Mouse (Mus musculus) c-Kit-positive CD71-positive TER-119-positive erythroid progenitor cells, embryonic 14.5 days (primary cell): ENCODE measurements around the gene Psma1.

Experiments used
- DNase-seq: peaks from one replicate; pipeline ENCODE4 v3.0.0-alpha.2; 2013; ENCODE audit warnings: low spot score

Psma1 gene

DNA sequence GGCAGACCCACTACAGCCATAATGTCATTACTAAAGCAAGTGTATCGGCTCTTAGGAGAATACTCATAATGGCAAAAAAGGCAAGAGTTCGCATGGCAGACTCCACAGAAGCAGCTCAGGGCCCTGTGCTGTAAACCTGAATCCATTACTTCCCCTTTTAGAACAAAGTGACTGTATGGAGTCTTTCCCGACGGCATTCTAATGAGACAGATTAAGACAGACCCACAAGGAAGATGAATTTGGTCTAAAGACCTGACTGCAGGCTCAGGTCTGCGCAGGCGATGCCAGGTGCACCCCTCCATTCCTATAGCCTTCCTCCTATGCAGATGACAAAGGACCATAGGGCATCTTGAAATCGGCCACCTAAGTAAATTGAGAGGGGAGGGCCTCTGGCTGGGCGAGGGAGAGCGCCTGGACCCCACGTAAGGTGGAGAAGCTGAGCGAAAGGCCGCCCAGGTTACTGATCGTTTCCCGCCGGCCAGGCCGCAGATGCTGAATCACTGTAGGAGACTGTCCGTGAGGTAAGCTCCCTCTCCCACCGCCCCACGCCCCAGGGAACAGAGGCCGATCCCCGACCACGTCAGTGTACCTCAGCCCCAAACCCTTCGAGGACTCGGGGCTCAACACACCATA, 430 bp downstream of the Psma1 start:
- no peak for DNase-seq

DNA sequence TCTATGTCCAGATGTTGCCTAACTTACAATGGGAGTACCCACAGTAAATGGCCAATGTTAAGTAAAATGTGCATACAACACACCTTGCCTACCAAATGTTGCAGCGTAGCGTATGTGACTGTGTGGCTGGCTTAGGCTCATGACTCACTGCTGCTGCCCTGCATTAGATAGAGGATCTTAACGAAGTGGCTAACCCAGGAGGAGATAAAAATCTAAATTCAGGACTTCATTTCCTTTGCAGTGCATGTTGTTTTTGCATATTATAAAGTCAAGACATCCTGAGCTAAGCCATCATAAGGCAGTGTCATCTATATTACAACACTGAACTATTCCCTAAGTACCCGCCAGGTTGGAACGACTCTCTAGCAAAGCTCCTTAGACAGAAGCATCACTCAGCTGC, 7.5 kb downstream of the Psma1 start:
- DNase-seq = no peak

DNA sequence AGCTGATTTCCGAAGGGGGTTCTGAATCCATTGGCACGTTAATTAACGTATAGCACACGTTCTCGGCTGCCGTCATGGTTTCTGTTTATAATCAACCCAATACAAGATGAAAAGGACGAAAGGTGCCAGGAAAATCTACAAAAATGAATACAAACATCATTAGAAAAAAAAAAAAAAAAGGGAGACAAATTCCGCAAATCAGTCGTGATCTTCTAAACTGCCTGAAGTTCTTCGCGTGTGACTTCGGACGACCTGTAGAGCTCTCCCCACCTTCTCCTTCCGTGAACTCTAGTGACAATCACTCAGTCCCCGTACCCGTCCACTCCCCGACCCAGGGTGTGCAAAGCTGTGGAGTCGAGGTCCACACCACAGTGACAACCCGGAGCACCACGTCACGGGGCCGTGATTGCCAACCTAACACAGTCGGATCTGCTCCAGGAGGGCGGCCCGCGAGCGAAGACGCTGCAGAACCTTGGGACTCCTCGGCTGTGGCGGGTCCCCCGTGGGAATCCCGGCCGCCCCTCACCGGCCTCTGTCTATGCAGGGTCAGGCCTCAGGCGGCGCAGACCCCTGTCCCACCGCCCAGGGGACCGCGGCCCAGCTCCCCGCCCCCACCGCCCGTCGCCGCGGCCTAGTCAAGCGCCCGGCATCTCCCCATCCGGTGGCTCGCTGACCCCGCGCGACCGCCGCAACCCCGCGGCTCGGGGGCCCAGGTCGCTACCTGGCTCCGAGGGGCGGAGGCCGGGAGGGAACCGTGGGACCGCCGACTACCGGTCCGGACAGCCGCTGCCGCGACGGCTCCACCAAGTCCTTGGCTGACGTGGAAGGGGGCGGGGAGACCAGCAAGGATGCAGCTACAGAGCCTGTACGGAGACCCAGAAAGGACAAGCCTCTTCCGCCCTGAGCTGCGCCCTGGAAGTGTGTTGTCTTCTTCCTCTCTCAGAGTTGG, 21.8 kb downstream of the Psma1 start, which contains the start of gene Copb1:
Gene Copb1, minus strand, starts transcription at position 827 of the 949 bp plus-strand sequence.
- DNase-seq = peak; percentile 87

DNA sequence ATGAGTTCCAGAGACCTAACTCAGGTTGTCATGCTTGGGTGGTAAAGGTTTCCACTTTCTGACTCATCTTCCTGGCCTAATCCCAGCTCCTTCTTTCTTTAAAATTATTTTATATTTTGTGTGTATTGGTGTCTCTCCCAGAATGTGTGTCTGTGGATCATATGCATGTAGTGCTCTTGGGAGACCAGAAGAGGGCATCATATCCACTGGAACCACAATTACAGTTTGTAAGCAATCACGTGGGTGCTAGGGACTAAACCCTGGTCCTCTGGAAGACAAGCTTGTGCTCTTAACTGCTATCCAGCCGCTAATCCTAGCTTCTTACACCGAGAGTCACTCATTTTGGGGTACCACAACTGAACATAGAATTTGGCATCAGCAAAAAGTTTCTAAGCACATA, 24.2 kb downstream of the Psma1 start:
- no peak for DNase-seq

DNA sequence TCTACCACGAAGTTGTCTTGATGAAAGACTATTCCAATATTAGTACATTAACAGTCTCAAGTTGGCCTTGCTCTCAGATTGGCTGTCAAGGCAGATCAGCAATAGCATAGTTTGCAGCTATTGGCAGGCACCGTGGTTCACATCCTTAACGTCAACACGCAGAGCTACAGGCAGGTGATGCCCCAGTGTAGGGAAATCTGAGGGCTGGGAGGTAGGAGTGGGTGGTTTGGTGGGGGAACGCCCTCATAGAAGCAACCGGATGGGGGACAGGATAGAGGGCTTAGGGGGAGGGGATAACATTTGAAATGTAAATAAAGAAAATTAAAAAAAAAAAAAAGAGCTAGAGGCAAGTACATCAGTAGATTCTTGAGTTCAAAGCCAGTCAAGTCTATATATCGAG, 41.9 kb downstream of the Psma1 start:
- no peak for DNase-seq

DNA sequence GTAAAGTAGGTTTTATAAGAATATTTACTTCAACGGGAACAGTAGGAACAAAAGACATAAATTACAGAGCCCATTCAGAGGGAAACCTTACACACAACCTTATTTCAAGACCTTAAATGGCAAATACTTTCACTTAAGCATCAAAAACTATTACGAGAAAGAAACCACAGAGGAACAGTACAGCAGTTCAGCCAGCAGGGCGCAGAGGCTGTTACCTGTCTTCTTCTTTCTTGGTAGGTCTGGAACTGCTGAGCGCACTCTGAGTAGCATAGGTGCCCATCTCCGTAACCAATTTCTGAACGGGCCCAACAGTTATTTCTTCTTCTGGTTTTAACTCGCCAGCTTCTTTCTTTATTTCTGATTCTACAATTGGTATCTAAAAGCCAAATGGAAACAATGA, 42.9 kb downstream of the Psma1 start:
- no peak for DNase-seq

DNA sequence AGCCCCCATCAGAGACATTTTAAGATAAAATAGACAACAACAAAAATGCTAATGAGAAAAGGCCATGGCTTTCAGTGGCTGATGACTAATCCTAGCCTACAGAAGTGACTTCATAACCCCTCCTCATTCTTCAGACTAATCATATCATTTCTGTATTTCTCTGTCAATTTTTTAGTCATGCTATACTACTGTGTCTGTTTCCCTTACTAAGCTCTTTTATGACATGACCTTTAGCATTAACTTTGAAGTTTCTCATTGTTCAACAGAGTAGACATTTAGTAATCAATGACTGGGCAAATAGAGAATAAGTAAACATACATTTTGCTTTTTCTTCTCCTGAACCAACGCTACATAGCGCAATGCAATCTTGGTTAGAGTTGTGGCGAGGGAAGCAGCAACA, 44.1 kb downstream of the Psma1 start:
- DNase-seq = no peak

DNA sequence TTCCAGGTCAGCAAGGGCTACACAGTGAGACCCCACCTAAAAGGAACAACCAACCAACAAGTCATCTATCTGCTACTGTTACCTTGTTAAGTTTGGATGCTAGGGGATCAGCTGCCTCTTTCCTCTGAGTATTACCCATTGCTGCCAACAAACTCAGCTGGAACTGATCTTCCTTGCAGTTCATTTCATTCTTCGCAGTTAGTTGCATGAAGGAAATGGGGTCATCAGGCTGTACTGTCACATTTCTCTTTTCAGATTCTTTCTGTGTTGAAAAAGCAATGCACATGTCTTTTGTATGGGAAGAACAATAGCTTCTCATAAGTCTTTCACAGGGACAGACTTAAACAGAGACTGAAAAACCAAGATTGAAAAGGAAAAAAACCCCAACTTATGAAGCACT, 49.4 kb downstream of the Psma1 start:
- no peak for DNase-seq

DNA sequence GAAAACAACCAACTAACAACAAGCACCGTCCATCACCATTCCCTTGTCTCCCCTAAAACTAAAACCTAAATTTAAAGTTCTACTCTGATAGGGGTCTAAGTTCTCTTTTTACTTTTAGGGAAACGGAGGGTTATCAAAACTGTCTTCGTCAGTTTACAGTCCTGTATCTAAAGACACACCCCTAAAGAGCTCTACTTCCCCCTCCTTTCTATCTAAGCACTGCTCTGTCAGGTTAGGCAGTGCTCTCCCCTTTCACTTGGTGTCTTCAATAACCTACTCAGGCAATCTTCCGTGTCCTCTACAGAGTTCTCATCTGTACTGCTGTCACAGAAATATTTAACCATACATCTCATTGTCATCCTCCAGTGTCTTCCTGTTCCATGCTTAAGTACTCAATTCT, 55.5 kb downstream of the Psma1 start:
- DNase-seq = no peak

DNA sequence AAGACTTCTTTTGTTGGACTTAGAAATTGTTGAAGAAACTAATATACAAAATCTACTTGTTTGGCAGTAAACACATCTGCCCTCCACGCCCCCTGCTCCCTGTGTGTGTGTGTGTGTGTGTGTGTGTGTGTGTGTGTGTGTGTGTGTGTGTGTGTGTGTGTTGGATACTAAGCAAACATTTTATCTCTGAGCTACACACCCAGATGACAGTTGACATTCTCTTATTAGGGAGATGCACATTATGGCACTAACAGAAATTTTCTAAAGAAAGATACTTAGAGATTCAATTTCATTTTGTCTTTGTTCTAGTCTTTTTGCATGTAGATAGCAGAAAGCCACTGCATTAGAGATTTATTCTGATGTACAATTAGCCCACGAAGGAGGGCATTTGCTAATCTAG, 59.0 kb downstream of the Psma1 start:
- no peak for DNase-seq
